Mouse (Mus musculus) forebrain, embryonic 16.5 days (tissue): ENCODE results near the gene Smarca2. TPM values are rescaled to one million over a fixed set of nuclear protein-coding genes. Genes with fewer than 3 reads are reported as not detected.
A peak's percentile ranks its signal among the peaks of the same experiment; 100 is the strongest.

Experiments used
- ATAC-seq: fragments of 200-750 bp; cut with Nextera tagmentation; 2 replicates; pipeline ENCODE4 v1.8.0; 2017; ENCODE audit warnings: mild to moderate bottlenecking, moderate library complexity
- H3K27ac ChIP-seq: fragments of 300-500 bp; sonication (generic); 2 replicates; pipeline ENCODE4 v1.5.1; 2014; ENCODE audit warnings: low read length, control low read depth
- H3K27me3 ChIP-seq: fragments of 300-500 bp; sonication (generic); replicated peaks from 2 replicates; pipeline ENCODE4 v1.6.1; 2014; ENCODE audit warnings: low read length; ENCODE audit not compliant: control insufficient read depth, insufficient read depth
- H3K36me3 ChIP-seq: fragments of 300-500 bp; sonication (generic); 2 replicates; pipeline ENCODE4 v1.6.1; 2014; ENCODE audit not compliant: control insufficient read depth, insufficient read depth
- H3K4me1 ChIP-seq: fragments of 300-500 bp; sonication (generic); replicated peaks from 2 replicates; pipeline ENCODE4 v1.6.1; 2014; ENCODE audit warnings: low read length; ENCODE audit not compliant: control insufficient read depth, insufficient read depth
- H3K4me2 ChIP-seq: fragments of 300-500 bp; sonication (generic); 2 replicates; pipeline ENCODE4 v1.6.1; 2014; ENCODE audit warnings: mild to moderate bottlenecking, low read length, control low read depth
- H3K4me3 ChIP-seq: fragments of 300-500 bp; sonication (generic); replicated peaks from 2 replicates; pipeline ENCODE4 v1.5.1; 2014; ENCODE audit warnings: mild to moderate bottlenecking, low read length, control low read depth
- H3K9ac ChIP-seq: fragments of 300-500 bp; sonication (generic); replicated peaks from 2 replicates; pipeline ENCODE4 v1.6.1; 2014; ENCODE audit warnings: low read depth, low read length, control low read depth
- H3K9me3 ChIP-seq: fragments of 300-500 bp; sonication (generic); 2 replicates; pipeline ENCODE4 v1.6.1; 2016; ENCODE audit warnings: low read length; ENCODE audit not compliant: control insufficient read depth
- WGBS: fragments of 180-500 bp; shearing (Covaris S2); extraction: QIAGEN DNeasy Blood & Tissue Kit; methylation state at CpG from one replicate; pipeline ENCODE4 v1.1.7; 2014; 5-methylcytosine and 5-hydroxymethylcytosine counted together
- polyA plus RNA-seq: library from polyadenylated mRNA; unstranded; fragments of >200 nt; fragmentation: Nextera tagmentation; extraction: Ambion mirVana; gene quantifications from 2 replicates; pipeline ENCODE4 v1.2.1, GENCODE M21; 2015

Gene Smarca2
- polyA plus RNA-seq, 1 experiment from 2014 or later = 157 TPM

GRCm38 (mm10) chr19:26746709-26747467, 142.0 kb downstream of the Smarca2 start:
- H3K9me3 ChIP-seq = no peaks in the 10 kb centered on the region
- peak overlapping the region; percentile 99 for H3K27ac ChIP-seq
- peak overlapping the region; percentile 49 for H3K4me3 ChIP-seq
- peaks cover 26% of the 10 kb centered on the region for H3K4me1 ChIP-seq
- 0 out of 2 replicates have a peak, but pooled peaks cover 1% of the 10 kb centered on the region for H3K36me3 ChIP-seq
- H3K4me2 ChIP-seq = peak overlapping the region; percentile 85
- WGBS = 34% methylated on average over 6 of the region's 6 CpGs
- ATAC-seq = peak; percentile 29
- no peaks in the 10 kb centered on the region for H3K27me3 ChIP-seq
- H3K9ac ChIP-seq = peak overlapping the region; percentile 69

- peak overlapping the region; percentile 85 for H3K4me2 ChIP-seq
- H3K27me3 ChIP-seq = no peaks in the 10 kb centered on the region
- 0 out of 2 replicates have a peak, but pooled peaks cover 2% of the 10 kb centered on the region for H3K36me3 ChIP-seq
- H3K27ac ChIP-seq = peak overlapping the region; percentile 99
- H3K9ac ChIP-seq = peak overlapping the region; percentile 69
- H3K4me1 ChIP-seq = peaks cover 29% of the 10 kb centered on the region
- peak overlapping the region; percentile 49 for H3K4me3 ChIP-seq
- peak; percentile 82 for ATAC-seq
- 0% methylated on average over 36 of the region's 36 CpGs for WGBS
- H3K9me3 ChIP-seq = no peaks in the 10 kb centered on the region
Observed at GRCm38 (mm10) chr19:26747571-26748539, 143.0 kb downstream of the Smarca2 start.

DNA sequence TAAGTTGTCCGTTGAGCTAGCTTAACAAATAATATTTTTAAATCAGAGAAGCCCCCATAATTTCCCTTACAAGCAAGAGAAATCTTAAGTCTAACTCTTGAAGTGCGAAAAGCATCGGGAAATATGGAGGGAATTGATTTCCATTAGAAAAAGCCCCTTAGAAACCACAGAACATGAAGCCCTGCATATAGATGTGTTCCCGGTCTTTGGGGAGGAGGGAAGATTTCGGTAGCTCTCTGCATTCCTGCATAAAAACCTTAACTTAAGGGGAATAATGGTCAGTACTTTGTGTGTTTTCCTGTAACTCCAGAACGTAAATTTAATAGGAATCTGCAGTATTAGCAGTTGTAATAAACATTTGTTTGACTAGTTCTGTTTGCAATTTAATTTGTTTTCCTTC, 143.8 kb downstream of the Smarca2 start:
- H3K4me3 ChIP-seq = peak overlapping the region; percentile 49
- WGBS = 0% methylated on average over 6 of the region's 6 CpGs
- H3K4me1 ChIP-seq = peaks cover 37% of the 10 kb centered on the region
- ATAC-seq = no peak
- no peaks in the 10 kb centered on the region for H3K27me3 ChIP-seq
- H3K9me3 ChIP-seq = no peaks in the 10 kb centered on the region
- H3K36me3 ChIP-seq = 0 out of 2 replicates have a peak, but pooled peaks cover 2% of the 10 kb centered on the region
- H3K4me2 ChIP-seq = peak overlapping the region; percentile 85
- H3K9ac ChIP-seq = peak overlapping the region; percentile 60
- peak overlapping the region; percentile 99 for H3K27ac ChIP-seq

GRCm38 (mm10) chr19:26749427-26750137, 144.7 kb downstream of the Smarca2 start:
- H3K4me3 ChIP-seq = peak overlapping the region; percentile 49
- peak overlapping the region; percentile 85 for H3K4me2 ChIP-seq
- peak overlapping the region; percentile 99 for H3K27ac ChIP-seq
- ATAC-seq = no peak
- H3K4me1 ChIP-seq = peaks cover 42% of the 10 kb centered on the region
- 0 out of 2 replicates have a peak, but pooled peaks cover 2% of the 10 kb centered on the region for H3K36me3 ChIP-seq
- no peaks in the 10 kb centered on the region for H3K9me3 ChIP-seq
- 6% methylated on average over 11 of the region's 11 CpGs for WGBS
- H3K27me3 ChIP-seq = no peaks in the 10 kb centered on the region
- H3K9ac ChIP-seq = peak overlapping the region; percentile 60

DNA sequence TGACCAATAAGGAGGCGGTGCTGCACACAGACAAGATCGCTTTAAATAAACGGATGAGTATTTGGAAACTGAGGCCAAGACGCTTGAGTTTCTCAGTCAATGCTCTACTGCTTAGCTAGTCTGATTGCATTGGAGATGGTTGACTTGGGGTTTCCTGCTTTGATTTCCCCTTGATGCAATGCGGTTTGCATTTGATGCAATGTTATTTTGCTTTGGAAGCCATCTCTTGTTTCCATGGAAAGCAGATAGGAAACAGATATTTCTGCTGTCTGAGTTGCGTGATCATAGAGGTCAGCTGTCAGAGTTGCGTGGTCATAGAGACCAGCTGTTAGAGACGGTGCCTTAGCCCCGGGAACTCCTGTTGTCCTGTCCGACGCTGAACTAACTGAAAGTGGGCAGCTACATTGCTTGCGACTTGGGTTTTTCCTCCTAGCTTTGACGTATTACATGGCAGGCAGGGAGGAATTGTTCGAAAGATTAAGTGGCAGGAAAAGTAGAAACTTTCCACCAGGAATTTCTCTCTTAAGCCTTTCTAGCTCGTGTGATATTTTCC, 147.8 kb downstream of the Smarca2 start:
- Histone ChIP-seq H3K36me3 (0 out of 2 replicates have a peak, but pooled peaks cover 2% of the 10 kb centered on the region), H3K9me3 (no peaks in the 10 kb centered on the region), H3K4me3 (no peak overlapping the region), H3K9ac (no peak overlapping the region), H3K27me3 (no peaks in the 10 kb centered on the region), H3K4me2 (no peak overlapping the region), H3K4me1 (peaks cover 29% of the 10 kb centered on the region), H3K27ac (no peak overlapping the region)
- ATAC-seq = no peak
- WGBS = 85% methylated on average over 15 of the region's 15 CpGs

GRCm38 (mm10) chr19:26753266-26753872, 148.5 kb downstream of the Smarca2 start:
- H3K27me3 ChIP-seq = no peaks in the 10 kb centered on the region
- H3K4me2 ChIP-seq = peak overlapping the region; percentile 10
- 73% methylated on average over 7 of the region's 7 CpGs for WGBS
- no peaks in the 10 kb centered on the region for H3K9me3 ChIP-seq
- 0 out of 2 replicates have a peak, but pooled peaks cover 2% of the 10 kb centered on the region for H3K36me3 ChIP-seq
- H3K4me3 ChIP-seq = no peak overlapping the region
- H3K9ac ChIP-seq = no peak overlapping the region
- no peak for ATAC-seq
- H3K4me1 ChIP-seq = peaks cover 29% of the 10 kb centered on the region
- H3K27ac ChIP-seq = no peak overlapping the region

- no peak overlapping the region for H3K27ac ChIP-seq
- no peaks in the 10 kb centered on the region for H3K9me3 ChIP-seq
- H3K4me1 ChIP-seq = peaks cover 29% of the 10 kb centered on the region
- H3K4me2 ChIP-seq = no peak overlapping the region
- no peak overlapping the region for H3K9ac ChIP-seq
- H3K27me3 ChIP-seq = no peaks in the 10 kb centered on the region
- no peak for ATAC-seq
- WGBS = 82% methylated on average over 10 of the region's 10 CpGs
- H3K4me3 ChIP-seq = no peak overlapping the region
- 0 out of 2 replicates have a peak, but pooled peaks cover 2% of the 10 kb centered on the region for H3K36me3 ChIP-seq
Observed at GRCm38 (mm10) chr19:26754016-26754794, 149.4 kb downstream of the Smarca2 start.

- H3K36me3 ChIP-seq = 0 out of 2 replicates have a peak, but pooled peaks cover 2% of the 10 kb centered on the region
- no peaks in the 10 kb centered on the region for H3K9me3 ChIP-seq
- H3K27ac ChIP-seq = no peak overlapping the region
- no peak overlapping the region for H3K9ac ChIP-seq
- H3K4me1 ChIP-seq = peaks cover 22% of the 10 kb centered on the region
- WGBS = 88% methylated on average over 6 of the region's 6 CpGs
- no peak for ATAC-seq
- no peaks in the 10 kb centered on the region for H3K27me3 ChIP-seq
- H3K4me2 ChIP-seq = no peak overlapping the region
- H3K4me3 ChIP-seq = no peak overlapping the region
Observed at GRCm38 (mm10) chr19:26755991-26756390, 151.1 kb downstream of the Smarca2 start.
